Mouse (Mus musculus) ovary, adult 2 months (tissue): ENCODE data around the gene Scd2. TPM values are rescaled to one million over a fixed set of nuclear protein-coding genes. Genes with fewer than 3 reads are reported as not detected.

Experiments used
- polyA plus RNA-seq: library from polyadenylated mRNA; depleted of rRNA; stranded (reverse); fragments of >200 nt; gene quantifications from 2 replicates; pipeline ENCODE4 v1.2.3, GENCODE M21; 2012; rRNA removed

Scd2 gene
- 512 and 709 TPM in 2 replicates for polyA plus RNA-seq

DNA sequence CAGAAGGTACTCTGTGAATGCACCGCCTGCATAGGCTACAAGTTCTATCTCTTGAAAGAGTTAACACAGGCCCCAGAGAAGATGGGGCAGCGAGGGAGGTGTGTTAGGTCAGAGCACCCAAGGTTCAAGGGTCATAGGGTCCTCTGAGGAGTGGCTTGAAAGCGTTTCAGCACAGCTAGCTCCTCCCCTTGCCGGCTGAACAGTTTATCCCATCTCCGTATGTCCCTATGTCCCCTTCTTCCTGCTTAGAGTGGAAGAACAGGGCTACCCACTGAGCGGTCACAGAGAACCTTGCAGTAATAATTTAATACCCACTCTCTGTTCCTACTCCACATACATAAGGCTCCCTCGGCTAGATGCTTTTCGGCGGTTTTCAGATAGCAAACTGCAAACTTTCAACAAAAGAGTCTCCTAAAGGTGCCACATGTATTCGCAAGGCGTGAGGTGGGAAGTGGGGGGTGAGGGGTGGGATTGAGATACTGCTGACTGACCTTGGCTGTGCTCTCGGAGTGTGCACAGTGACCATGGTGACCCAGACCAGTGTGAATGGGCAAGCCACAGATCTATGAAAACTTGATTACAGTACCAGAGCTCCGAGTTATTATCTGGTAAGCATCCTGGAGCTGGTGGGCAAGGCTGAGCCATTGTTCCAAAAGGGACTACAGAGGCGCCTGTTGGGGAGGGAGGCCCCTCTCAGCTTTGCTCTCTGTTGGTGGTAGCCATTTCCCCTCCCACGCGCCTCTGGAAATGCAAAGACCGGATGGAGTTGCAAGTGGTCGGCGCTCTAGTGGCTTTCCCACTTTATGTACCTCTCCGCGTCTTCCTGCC, at the start of gene Scd2:
Scd2 (plus strand) TSS at position 734 of the 828 bp plus-strand sequence.

DNA sequence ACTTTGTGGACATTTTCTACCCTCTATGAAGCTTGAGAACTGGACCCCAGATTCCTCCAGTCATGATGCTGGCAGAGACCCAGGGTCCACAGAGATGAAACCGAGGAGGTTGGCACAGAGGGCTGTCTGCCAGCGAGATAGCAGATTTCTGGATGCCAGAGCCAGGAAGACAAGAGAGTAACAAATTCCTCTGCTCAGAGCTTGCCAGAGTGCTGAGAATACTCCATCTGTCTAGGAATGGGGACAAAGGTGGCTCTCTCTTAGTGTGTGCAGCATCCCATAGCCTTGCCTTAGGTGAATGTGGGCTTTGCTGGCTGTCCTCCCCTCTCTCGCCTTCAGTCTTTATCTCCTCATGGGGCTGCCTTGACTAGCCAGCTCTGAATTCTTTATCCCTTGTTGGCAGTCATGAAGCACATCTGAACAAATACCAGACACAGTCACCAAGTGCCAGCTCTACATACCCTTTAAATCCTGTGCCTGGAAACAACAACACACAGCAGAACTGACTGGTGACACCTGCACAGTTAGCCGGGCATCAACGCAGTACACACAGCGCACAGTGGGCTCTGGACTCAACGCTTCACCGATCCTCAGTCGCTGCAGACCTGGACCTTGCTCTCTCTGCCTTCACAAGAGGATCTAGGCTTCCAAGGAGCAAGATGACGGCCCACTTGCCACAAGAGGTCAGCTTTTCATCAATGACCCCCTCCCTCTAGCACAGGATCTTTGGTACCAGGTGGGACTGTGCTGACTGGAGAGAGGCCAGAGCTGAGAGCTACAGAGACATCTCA, 39.6 kb downstream of the Scd2 start, which contains the start of gene Scd4:
Scd4 (plus strand) TSS at position 260 of the 791 bp plus-strand sequence.

Other genes starting within 250 kb of the Scd2 start
- gene Erlin1, start 223.9 kb upstream of the Scd2 start, polyA plus RNA-seq: 4.7 and 7.0 TPM in 2 replicates
- 9.7 and 10.0 TPM in 2 replicates for gene Chuk, start 186.2 kb upstream of the Scd2 start, polyA plus RNA-seq
- 4.4 and 5.0 TPM in 2 replicates for gene Cwf19l1, start 157.8 kb upstream of the Scd2 start, polyA plus RNA-seq
- gene Bloc1s2, start 147.2 kb upstream of the Scd2 start, polyA plus RNA-seq: 16.4 and 24.2 TPM in 2 replicates
- 0.11 and 0.15 TPM in 2 replicates for gene Pkd2l1, start 101.2 kb upstream of the Scd2 start, polyA plus RNA-seq
- 0.33 and 0.46 TPM in 2 replicates for gene Scd3, start 90.4 kb upstream of the Scd2 start, polyA plus RNA-seq
- gene Scd4, start 39.4 kb downstream of the Scd2 start, polyA plus RNA-seq: 0.41 and 0.50 TPM in 2 replicates
- 573 and 655 TPM in 2 replicates for gene Scd1, start 114.2 kb downstream of the Scd2 start, polyA plus RNA-seq
- 0.19 TPM in 1 of 2 replicates, not detected in the other for gene Wnt8b, start 199.8 kb downstream of the Scd2 start, polyA plus RNA-seq